Mouse (Mus musculus) liver, embryonic 14.5 days (tissue): Measurements from ENCODE around the gene Lsm2.

ENCODE experiments used
- CTCF ChIP-seq: IDR thresholded peaks from 2 replicates; pipeline ENCODE4 v1.5.1; 2016; ENCODE audit warnings: antibody characterized with exemption, low read depth, control low read depth
- EP300 ChIP-seq: IDR thresholded peaks from 2 replicates; pipeline ENCODE4 v1.6.1; 2016; ENCODE audit warnings: antibody characterized with exemption, low read depth

DNA sequence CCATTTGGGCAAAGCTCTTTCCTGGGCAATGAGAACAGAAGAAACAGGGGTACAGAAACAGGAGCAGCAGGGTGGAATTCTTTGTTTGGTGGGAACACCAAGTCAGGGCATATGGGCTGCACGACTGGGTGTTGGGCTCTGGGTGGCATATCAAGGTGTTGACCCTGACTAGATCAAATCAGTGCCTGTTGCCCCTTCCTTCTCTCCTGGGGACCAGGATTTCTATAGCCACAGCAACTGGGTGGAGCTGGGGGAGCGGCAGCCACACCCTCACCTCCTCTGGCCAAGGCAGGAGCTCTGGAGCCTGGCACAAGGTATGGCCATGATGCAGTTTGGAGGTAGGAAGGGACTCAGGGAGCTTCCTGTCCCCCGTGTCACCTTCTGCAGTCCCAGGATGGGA, 36.5 kb downstream of the Lsm2 start:
- TF ChIP-seq CTCF (no peak), EP300 (no peak)
